Mouse (Mus musculus): ENCODE results near the gene Tctex1d1.

Tctex1d1 gene

DNA sequence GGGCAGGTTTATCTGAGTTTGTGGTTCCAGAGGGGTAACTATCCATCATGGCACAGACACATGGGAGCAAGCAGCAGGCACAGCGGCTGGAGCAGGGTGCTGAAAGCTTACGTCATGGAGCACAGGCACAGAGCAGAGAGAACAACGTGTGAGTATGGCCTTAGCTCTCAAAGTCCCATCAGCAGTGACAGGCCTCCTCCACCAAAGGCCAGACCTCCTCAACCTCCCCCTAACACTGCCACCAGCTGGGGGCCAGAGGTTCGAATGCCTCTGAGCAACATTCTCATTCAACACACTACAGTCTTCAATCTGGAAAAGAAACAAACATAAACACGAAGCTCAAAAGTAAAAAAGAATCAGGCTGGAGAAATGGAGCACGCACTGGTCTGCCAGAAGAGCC is 10.1 kb downstream of the Tctex1d1 start:
- no peak for DNase-seq (ENCODE audit: low spot score)

DNA sequence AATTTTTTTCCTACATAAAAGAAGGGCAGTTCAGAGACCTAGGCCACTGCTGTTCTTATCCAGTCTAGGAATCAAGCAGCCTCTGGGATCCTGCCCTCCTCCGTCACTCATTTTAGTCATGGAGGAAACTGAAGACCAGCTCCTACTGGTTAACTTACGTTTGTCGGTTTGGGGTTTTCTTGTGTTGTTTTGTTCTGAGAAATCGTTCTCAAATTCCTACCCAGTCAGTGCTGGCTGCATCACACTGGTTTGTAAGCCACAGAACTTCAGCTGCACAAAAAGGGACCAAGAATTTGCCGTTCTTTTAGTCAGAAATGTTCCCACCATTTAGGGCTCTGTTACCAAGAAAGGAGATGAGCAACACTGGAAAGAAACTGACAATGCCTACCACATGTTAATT is 11.0 kb downstream of the Tctex1d1 start:
- DNase-seq (ENCODE audit: low spot score): no peak

DNA sequence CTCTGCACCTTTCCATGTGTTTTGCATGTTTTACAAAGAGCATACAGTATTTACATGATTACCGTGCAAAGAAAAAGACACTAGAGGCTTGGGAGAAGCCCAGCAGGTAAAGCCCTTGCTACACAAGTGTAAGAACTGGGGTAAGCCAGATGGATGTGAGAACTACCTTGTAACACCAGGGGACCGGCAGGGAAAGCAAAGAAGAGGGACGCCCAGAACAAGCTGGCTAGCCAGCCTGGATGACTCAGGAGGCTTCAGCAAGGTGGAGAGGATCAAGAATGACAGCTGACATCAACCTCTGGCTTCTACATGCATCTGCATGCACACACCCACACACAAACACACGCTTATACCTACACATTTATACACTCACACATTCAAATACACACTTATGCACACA is 11.6 kb downstream of the Tctex1d1 start:
- DNase-seq (ENCODE audit: low spot score): no peak

DNA sequence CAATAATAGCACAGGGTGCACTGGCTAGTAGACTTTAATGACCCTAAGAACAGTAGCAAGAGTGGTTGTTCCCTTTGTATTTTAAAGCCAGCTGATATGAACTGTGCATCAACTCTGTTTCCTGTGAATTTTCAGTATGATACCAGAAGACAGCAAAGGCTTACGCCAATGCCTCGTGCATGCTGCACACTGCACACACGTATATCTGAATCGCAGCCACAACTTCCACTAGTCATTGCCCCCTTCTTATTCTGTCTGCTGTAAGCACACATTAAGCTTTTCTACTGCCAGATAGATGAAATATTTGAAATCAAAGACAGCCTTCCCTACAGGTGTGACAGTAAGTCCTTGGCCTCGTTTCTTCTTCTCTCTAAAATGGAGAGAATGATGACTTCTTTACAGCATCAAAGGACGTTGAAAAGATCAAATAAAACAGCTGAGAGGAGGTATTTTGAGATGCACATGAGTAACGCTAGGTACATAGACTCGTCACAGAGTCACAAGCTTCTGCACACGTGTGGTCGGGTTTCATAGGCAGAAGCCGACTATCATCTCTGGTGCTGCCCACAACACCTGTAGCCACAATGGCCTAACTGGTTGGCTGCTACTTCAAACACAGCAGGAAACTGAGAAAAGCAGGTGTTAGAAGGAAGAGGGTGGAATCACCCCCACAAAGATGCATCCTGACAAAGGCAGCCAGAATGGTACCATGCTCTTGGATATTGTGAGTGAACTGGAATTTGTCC is 12.4 kb downstream of the Tctex1d1 start:
- DNase-seq (ENCODE audit: low spot score): no peak

DNA sequence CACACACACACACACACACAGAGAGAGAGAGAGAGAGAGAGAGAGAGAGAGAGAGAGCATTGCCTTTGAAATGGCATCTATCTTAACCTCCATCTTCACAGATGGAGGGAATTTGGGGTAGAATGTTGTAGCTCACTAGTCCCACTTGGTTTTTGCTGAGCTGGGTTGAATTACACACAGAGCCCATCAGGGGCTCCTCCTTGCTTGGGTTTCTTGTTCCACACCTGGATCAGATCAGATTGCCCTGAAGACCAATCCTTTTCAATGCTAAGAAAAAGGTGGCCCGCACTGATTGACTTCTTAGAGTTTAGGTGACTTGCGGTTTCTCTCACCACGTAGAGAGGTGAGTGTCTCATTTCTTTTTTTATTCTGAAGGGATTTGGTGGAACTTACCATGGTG is 13.3 kb downstream of the Tctex1d1 start:
- no peak for DNase-seq (ENCODE audit: low spot score)

DNA sequence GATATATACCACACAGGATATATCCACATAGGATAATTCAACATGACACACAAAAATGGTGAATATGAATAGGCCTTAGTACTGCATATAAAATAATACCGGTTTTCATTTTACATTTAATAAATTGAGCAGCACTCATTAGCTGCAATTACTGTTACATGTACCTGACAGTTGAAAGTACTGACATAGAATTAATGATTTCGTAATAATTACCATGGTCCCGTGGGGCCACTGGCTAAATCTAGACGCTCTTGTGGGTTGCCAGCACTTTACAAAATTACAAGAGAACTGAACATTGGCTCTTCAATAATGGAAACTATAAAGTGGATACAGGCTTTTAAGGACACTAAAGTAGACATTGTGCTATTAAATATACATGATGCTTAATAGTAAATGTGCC is 26.3 kb downstream of the Tctex1d1 start:
- no peak for DNase-seq (ENCODE audit: low spot score)

DNA sequence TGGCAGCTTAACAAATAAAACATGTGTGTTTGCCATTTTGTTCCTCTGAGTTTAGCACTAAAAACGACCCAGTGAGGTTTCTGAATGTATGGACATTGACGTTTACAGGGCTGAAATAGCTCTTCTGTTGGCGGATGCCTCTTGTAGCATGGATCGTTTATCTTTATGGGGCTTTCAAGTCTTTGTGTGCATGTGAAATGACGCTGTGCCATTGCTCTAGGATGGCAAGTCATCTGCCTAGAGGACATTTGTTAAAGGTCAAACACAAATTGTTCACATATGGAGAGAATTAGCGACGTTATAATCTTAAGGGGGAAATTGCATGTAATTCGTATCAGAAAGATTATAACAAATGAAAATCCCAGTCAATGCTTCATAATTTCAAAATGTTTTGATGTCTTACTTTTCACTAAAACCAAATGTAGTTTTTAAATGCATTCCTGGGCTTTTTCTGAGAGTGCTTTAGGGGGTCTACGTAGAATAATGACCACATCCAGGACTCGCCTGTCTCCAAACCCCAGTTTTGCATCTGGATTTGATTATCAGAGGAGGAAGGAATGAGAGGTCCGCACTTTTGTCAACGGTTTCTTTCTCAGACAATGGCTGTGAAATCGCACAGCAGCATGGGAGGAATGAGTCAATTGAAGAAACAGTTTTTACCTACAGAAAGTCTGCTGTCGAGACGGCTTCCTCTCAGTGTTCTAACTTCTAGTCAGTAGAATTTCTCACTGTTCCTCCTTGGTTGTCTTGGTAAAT is 27.0 kb downstream of the Tctex1d1 start:
- no peak for DNase-seq (ENCODE audit: low spot score)

DNA sequence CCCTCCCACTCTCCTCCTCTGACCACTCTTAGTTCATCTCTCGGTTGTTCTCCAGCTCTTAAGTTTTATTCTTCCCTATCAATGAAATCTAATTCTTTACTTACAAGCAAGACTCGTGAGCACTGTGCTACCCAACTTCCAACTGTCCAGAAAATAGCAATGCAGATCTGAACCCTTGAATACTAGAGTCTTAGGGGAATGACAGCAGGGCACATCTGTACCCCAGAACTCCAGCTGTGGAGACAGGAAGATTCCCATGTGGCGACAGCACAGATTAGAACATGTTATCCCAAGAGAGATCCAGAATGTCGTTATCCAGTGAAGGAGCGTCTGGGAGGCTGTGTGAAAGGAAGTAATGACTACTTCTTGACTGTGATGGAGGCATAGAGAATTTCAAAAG is 27.9 kb downstream of the Tctex1d1 start:
- no peak for DNase-seq (ENCODE audit: low spot score)

DNA sequence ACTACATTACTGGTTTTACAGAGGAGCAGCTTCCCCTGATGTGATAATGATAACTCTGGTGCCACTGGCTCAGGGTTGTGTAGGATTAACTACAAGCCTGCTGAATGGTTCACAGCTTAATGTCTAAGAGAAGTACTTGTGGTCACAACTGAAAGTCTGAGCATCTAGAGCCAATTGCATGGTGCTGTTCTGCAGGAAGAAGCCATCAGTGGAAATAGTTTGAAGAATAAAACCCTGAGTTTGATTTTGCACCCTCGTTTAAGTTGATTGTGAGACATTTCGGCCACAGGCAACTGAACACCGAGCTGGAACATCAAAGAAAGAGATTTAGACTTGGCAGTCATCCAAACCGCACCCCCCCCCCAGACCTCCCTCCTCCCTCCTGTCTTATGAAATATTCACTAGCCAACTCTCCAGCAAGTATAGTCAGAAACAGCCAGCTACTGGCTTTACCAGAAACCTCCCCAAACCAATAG is 28.6 kb downstream of the Tctex1d1 start:
- no peak for DNase-seq (ENCODE audit: low spot score)

DNA sequence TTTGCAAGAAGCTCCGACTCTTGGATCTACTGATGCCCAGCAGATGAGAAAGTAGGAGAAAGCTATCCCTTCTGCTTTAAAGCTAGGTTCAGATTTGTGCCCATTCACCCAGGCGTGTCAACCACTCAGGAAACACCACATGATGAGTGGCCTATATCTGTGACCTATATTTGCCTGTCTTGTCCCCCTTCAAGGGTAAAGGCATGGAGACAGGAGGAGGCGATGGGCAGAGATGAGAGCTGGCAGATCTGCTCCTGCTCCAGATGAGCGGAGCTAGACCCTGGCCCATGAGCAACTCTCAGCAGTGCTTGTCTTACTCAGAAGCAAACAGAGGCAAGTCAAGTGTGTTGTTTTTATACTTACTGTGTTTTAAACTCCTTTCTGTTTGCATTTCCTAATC is 32.3 kb downstream of the Tctex1d1 start:
- no peak for DNase-seq (ENCODE audit: low spot score)

DNA sequence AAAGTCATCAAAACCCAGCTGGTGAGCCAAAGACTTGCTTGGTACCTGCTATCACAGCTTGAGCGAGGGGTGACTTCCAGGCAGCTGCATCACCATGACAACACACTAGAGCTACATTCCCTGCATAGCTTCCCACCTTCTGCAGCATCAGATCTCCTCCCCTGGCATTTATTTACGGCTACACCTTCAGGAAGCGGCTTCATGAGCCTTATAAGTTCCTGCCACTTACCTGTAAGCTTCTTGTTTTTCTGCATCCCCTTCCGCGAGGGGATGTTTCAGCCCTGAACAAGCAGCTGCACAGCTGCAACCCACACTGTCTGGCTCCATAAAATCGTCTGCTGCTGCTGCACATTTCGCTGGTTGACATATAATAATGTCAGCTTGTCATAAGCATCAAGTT is 33.4 kb downstream of the Tctex1d1 start:
- no peak for DNase-seq (ENCODE audit: low spot score)

DNA sequence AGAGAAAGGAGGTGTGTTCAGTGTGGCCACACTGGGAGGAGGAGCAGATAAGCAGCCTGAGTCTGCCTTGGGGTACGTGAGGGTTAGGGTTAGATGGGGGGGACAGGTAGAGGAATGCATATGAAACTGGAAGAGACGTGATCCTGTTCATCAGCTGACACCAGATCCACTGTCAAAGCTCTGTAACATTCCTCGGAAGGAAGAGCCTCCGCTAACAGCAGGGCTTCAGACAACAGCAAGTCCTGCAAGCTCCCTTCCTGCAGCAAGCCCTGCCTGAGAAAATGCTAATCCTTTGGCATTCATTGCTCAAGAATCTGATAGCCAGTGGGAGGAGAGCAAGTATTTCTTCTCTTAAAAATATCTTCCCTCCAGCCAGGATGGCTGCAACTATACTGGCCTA is 35.1 kb downstream of the Tctex1d1 start:
- no peak for DNase-seq (ENCODE audit: low spot score)

DNA sequence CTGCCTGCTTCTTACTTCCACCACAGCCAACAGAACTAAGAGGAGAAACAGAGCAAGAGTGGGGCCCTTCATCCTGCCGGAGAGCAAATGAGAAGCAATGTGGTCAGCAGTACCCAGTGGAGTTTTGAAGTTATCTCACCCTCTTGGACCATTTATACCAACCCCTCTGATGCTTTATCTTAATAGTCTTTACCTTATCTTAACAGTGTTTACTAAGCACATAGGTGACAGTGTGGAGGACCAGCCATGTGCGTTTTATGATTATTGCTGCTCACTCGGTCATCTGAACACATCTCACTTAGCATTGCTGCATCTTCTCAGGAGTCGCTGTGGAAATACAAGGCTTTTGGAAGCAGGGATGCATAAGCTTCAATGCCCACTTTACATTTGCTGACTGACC is 48.2 kb downstream of the Tctex1d1 start, which contains the start of gene Insl5:
Insl5 (minus strand) TSS at position 222 of the 400 bp plus-strand sequence.
- DNase-seq (ENCODE audit: low spot score): no peak

DNA sequence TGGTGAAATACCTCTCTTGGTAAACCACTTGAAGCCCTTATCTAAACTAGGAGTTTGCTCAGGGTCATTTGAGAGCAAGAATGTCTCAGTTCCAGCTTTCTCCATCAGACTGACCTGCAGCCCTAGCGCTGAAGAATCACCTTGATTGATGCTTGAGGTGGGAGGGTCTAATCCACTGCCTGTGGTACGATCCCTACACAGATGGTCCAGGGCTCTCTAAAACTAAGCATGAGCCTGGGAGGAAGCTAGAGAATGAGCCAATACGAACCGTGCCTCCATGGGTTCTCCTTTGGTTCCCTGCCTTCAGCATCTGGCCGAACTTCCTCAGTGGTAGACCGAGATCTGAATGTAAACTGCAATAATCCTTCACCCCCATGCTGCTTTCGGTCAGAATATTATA is 49.3 kb downstream of the Tctex1d1 start:
- no peak for DNase-seq (ENCODE audit: low spot score)

DNA sequence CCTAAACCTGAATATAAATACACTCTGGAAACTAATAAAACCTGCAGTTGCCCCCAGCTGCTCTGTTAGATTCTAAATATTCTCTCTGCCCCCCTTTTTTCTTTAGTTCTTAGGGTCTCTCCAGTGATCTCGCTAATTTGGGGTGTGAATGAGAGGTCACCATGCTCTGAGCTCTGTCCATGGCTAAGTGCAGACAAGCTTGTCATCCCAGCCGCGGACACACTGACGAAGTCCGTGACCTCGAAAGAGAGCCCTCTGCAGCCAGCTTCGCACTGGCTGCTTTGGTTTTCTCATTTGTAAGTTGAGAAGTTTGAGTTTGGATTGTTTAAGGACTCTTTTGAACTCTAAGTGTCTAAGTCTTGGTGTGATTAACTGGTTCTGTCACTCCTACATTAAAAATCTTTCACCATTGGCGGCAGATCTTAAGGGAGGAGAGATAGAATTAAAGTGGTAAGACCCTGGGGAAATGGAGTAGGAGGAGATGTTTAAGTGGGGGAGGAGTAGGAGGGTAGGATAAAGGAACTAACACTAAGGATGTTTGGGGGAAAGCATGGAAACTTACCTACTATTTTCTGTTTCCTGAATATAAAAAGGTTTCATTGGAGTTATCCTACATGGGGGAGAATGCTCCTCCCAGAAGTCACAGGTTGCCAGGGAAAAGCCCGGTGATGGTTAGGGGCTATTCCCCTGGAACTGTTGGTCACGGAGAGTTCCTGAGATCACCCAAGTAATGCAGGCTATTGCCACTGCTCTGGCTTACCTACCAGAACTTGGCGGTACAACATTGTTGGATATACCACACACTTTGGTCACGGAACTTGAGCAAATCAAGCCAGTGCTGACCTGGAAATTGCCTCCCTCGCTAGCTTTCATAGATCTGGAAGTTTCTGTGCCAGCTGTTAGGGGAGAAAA is 50.0 kb downstream of the Tctex1d1 start:
- no peak for DNase-seq (ENCODE audit: low spot score)

DNA sequence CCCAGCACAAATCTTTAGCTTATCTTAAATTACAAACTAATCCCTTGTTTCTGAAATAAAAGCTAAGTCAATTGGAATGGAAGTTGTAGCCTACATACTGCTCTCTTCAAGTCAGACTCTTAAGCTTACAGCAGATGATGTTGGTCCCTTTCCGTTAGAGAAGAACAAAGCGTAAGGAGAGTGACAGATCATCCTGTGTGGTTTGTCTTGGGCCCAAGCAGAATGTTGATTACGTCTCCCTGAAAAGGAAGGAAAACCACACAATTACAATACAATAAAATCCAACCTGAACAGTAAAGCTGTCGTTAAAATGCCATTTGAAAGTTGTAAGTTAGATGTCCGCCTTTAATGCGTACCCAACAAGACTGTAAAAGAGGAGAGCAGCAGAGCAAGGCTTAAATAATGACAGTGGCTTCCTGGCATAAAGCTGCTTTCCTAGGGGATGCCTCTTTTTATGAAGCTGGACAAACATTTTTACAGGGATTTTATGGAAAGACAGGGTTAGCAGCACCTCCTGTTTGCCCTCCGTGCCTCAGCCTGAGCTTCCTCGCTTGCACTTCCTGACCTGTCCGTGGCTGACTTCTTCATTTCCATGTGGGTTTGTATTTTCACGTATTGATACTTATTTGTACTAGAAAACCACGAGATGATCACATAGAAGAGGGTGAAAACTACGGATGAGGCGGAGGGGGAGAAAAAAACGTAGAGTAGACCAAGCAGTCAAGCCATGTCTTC is 60.9 kb downstream of the Tctex1d1 start:
- no peak for DNase-seq (ENCODE audit: low spot score)

DNA sequence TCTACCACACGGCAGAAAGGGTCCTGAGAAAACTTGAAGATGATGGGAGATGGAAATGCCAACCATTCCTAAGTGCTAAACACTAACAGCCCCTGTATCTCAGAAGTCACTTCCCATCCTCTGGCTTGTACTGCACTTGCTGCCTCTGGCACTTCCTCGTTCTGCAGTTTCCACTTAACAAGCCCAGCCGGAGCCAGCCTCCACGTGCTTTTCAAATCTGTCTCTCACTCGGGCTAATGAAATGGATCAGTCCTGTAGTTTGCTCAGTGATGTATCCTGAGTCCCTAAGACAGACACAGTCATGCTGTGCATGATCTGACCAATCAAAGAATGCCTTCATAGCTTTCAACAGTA is 61.4 kb downstream of the Tctex1d1 start:
- DNase-seq (ENCODE audit: low spot score): no peak

DNA sequence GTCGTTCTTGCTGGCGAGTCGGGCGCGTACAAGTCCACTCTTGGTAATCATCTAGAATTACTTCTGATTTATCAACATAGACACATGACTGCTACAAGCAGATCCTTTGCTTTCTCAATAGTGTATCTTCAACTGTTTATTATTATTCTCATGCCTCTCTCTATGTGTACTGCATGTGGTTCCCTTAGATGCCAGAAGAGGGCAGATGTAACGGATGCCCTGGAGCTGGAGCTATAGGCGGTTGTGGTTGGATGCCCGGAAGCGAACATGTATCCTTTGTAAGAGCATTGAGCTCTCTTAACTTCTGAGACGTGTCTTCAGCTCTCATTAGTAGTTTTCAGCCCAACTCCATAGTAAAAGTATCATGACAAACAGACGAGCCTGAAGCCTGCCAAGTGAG is 64.6 kb downstream of the Tctex1d1 start:
- no peak for DNase-seq (ENCODE audit: low spot score)

DNA sequence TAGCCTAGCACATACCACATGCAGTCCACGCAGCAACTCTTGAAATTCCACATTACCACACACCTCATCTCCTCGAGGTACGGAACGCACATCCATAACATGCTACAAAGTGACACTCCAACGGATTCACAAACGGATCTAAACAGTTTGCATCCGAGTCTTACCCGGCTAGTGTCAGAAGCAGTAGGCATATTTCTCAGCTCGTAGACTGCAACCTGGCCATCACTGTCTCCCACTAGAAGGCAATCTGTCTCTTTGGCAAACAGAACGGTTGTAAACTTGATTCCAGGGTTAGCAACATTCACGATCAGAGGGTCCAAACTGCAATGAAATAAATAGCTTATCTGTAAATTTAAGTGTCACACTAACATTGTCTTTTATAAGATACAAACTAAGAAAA is 69.6 kb downstream of the Tctex1d1 start:
- DNase-seq (ENCODE audit: low spot score): no peak
